Mouse (Mus musculus): ENCODE measurements at regions not wholly inside any gene's neighbourhood (a gene's known extent, or its start where the extent isn't known, plus 50 kb on each side); places are given as distances from the start of the nearest gene placed in this dataset.

GRCm38 (mm10) chr5:116766261-116766660, 174.6 kb upstream of the Srrm4 start:
- Histone ChIP-seq H3K4me3 (no peak overlapping the region), H3K4me1 (replicated peaks) (no peaks in the 10 kb centered on the region), H3K36me3 (no peaks in the 10 kb centered on the region), H3K4me2 (no peak overlapping the region), H3K27me3 (replicated peaks) (no peaks in the 10 kb centered on the region), H3K27ac (ENCODE audit: poor library complexity, severe bottlenecking) (no peak overlapping the region), H3K9ac (no peak overlapping the region), H3K9me3 (replicated peaks) (peaks cover 19% of the 10 kb centered on the region)
- 65% methylated on average over 2 of the region's 2 CpGs for WGBS
- ATAC-seq (ENCODE audit: insufficient number of reproducible peaks, low FRiP score) = no peak

DNA sequence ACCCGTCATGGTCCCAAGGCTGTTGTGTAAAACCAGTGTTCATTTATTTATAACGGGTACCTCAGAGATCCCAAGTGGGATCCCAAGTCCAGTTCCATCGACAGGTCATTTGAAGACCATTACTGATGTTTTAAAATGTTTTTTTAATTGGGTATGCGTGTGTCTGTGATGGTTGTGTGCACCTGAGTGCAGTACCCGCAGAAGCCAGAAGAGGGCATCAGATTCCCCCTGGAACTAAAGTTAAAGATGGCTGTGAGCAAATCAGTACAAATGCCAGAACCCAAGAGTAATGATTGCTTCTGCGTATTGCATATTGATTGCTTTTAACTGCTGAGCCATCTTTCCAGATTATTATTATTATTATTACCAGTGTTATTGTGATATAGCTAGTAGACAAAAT, 169.7 kb upstream of the Srrm4 start:
- 84% methylated on average over 6 of the region's 6 CpGs for WGBS

GRCm38 (mm10) chr5:116758687-116759086, 167.1 kb upstream of the Srrm4 start:
- no peak overlapping the region for H3K9ac ChIP-seq
- no peak overlapping the region for H3K4me3 ChIP-seq
- no peak overlapping the region for H3K4me2 ChIP-seq
- H3K27me3 ChIP-seq (replicated peaks) = no peaks in the 10 kb centered on the region
- H3K27ac ChIP-seq (ENCODE audit: poor library complexity, severe bottlenecking) = no peak overlapping the region
- H3K36me3 ChIP-seq = no peaks in the 10 kb centered on the region
- no peaks in the 10 kb centered on the region for H3K4me1 ChIP-seq (replicated peaks)
- no peak for ATAC-seq (ENCODE audit: insufficient number of reproducible peaks, low FRiP score)
- H3K9me3 ChIP-seq (replicated peaks) = peaks cover 13% of the 10 kb centered on the region
- 77% methylated on average over 14 of the region's 14 CpGs for WGBS

More for the DNA sequence above, 169.7 kb upstream of the Srrm4 start:
- H3K4me1 ChIP-seq (replicated peaks) = no peaks in the 10 kb centered on the region
- H3K9me3 ChIP-seq (replicated peaks) = peaks cover 21% of the 10 kb centered on the region
- no peak overlapping the region for H3K27ac ChIP-seq (ENCODE audit: poor library complexity, severe bottlenecking)
- no peaks in the 10 kb centered on the region for H3K36me3 ChIP-seq
- H3K27me3 ChIP-seq (replicated peaks) = no peaks in the 10 kb centered on the region
- no peak for ATAC-seq (ENCODE audit: insufficient number of reproducible peaks, low FRiP score)
- no peak overlapping the region for H3K4me3 ChIP-seq
- no peak overlapping the region for H3K9ac ChIP-seq
- no peak overlapping the region for H3K4me2 ChIP-seq

GRCm38 (mm10) chr5:116752941-116753340, 161.3 kb upstream of the Srrm4 start:
- Histone ChIP-seq H3K9ac (no peak overlapping the region), H3K27me3 (replicated peaks) (no peaks in the 10 kb centered on the region), H3K4me2 (no peak overlapping the region), H3K27ac (ENCODE audit: poor library complexity, severe bottlenecking) (no peak overlapping the region), H3K9me3 (replicated peaks) (no peaks in the 10 kb centered on the region; the same call in 1 of the 2 replicates), H3K4me1 (replicated peaks) (no peaks in the 10 kb centered on the region), H3K4me3 (no peak overlapping the region), H3K36me3 (no peaks in the 10 kb centered on the region)
- 64% methylated on average over 2 of the region's 2 CpGs for WGBS
- ATAC-seq (ENCODE audit: insufficient number of reproducible peaks, low FRiP score) = no peak

GRCm38 (mm10) chr5:116752096-116752495, 160.5 kb upstream of the Srrm4 start:
- WGBS = 39% methylated on average over 1 of the region's 1 CpGs
- Histone ChIP-seq H3K27ac (ENCODE audit: poor library complexity, severe bottlenecking) (no peak overlapping the region), H3K9ac (no peak overlapping the region), H3K36me3 (no peaks in the 10 kb centered on the region), H3K9me3 (replicated peaks) (no peaks in the 10 kb centered on the region; the same call in 1 of the 2 replicates), H3K4me1 (replicated peaks) (no peaks in the 10 kb centered on the region), H3K27me3 (replicated peaks) (no peaks in the 10 kb centered on the region), H3K4me3 (no peak overlapping the region), H3K4me2 (no peak overlapping the region)
- ATAC-seq (ENCODE audit: insufficient number of reproducible peaks, low FRiP score) = no peak

DNA sequence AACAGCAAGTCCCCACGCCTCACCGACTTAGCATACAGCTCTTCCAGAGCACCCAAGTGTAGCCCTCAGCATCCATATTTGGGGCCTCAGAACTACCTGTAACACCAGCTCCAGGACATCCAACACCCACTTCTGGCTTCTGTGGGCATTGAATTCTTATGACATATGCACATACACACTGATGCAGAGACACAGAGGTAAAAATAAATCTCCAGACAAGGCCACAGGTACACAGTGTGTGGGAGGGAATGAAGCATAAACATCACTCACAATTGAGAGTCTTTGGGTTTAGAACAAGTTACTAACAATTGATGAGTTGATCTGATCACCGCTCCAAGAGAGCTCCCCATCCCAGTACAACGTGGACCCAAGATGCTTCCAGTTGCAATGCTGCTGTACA, 154.2 kb upstream of the Srrm4 start:
- no peak overlapping the region for H3K27ac ChIP-seq (ENCODE audit: poor library complexity, severe bottlenecking)
- H3K9ac ChIP-seq = no peak overlapping the region
- H3K4me3 ChIP-seq = no peak overlapping the region
- ATAC-seq (ENCODE audit: insufficient number of reproducible peaks, low FRiP score) = no peak
- no peaks in the 10 kb centered on the region for H3K36me3 ChIP-seq
- H3K9me3 ChIP-seq (replicated peaks) = 0 out of 2 replicates have a peak, but pooled peaks cover 3% of the 10 kb centered on the region
- H3K27me3 ChIP-seq (replicated peaks) = no peaks in the 10 kb centered on the region
- 85% methylated on average over 4 of the region's 4 CpGs for WGBS
- no peaks in the 10 kb centered on the region for H3K4me1 ChIP-seq (replicated peaks)
- H3K4me2 ChIP-seq = no peak overlapping the region

- ATAC-seq (ENCODE audit: insufficient number of reproducible peaks, low FRiP score) = no peak
- WGBS = 48% methylated on average over 10 of the region's 10 CpGs
- H3K4me3 ChIP-seq = no peak overlapping the region
Measured at GRCm38 (mm10) chr5:116744389-116744788, 152.8 kb upstream of the Srrm4 start.

GRCm38 (mm10) chr5:116735622-116736021, 144.0 kb upstream of the Srrm4 start:
- WGBS = 68% methylated on average over 4 of the region's 4 CpGs
- no peak overlapping the region for H3K9ac ChIP-seq
- no peaks in the 10 kb centered on the region for H3K4me1 ChIP-seq (replicated peaks)
- ATAC-seq (ENCODE audit: insufficient number of reproducible peaks, low FRiP score) = no peak
- no peak overlapping the region for H3K27ac ChIP-seq (ENCODE audit: poor library complexity, severe bottlenecking)
- peaks cover 11% of the 10 kb centered on the region; the same call in 1 of the 2 replicates for H3K9me3 ChIP-seq (replicated peaks)
- H3K36me3 ChIP-seq = no peaks in the 10 kb centered on the region
- H3K27me3 ChIP-seq (replicated peaks) = no peaks in the 10 kb centered on the region
- H3K4me2 ChIP-seq = no peak overlapping the region
- H3K4me3 ChIP-seq = no peak overlapping the region

More at GRCm38 (mm10) chr5:116744389-116744788, 152.8 kb upstream of the Srrm4 start:
- Histone ChIP-seq H3K4me2 (no peak overlapping the region), H3K9ac (no peak overlapping the region), H3K9me3 (replicated peaks) (0 out of 2 replicates have a peak, but pooled peaks cover 3% of the 10 kb centered on the region), H3K36me3 (no peaks in the 10 kb centered on the region), H3K4me1 (replicated peaks) (no peaks in the 10 kb centered on the region), H3K27me3 (replicated peaks) (no peaks in the 10 kb centered on the region), H3K27ac (ENCODE audit: poor library complexity, severe bottlenecking) (no peak overlapping the region)

DNA sequence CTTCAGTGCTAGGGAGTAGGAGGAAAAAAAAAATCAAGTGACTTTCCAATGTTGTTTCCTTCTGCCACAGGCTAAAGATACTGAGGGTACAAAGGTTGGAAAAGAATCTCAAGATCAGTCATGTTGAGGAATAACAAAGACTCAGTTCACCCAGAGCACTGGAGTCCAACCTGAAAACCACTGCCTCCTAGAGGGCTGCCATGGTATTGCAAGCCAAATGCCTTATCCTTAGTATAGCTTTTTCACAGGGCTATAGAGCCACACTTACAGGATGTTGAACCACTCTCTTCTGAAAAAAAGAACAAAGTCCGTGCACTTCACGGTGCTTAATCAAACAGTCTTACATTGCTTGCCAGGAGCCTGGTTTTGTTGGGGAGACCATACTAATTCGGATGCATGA, 139.9 kb upstream of the Srrm4 start:
- Histone ChIP-seq H3K4me2 (no peak overlapping the region), H3K4me3 (no peak overlapping the region), H3K27ac (ENCODE audit: poor library complexity, severe bottlenecking) (no peak overlapping the region), H3K36me3 (no peaks in the 10 kb centered on the region), H3K9ac (no peak overlapping the region), H3K27me3 (replicated peaks) (no peaks in the 10 kb centered on the region), H3K9me3 (replicated peaks) (peaks cover 11% of the 10 kb centered on the region; the same call in 1 of the 2 replicates), H3K4me1 (replicated peaks) (no peaks in the 10 kb centered on the region)
- no peak for ATAC-seq (ENCODE audit: insufficient number of reproducible peaks, low FRiP score)
- 87% methylated on average over 3 of the region's 3 CpGs for WGBS

DNA sequence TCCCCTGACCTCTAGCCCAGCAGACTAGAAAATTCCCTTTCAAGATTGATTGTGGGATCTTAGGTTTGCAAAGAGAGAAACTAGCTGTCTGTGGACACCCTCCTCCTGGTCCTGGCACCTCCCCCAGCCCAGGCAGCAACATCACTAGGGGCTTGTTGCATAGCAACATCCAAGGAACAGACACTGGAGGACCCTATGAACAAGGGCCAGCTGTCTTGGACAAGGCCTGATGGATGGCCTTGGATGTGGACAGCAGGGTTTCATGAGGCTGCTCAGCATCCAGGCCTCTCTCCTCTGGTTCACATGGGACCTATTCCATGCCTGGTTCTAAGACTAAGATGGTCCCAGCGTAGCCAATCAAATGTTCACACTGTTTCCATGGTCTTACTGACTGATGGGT, 127.6 kb upstream of the Srrm4 start:
- no peaks in the 10 kb centered on the region for H3K4me1 ChIP-seq (replicated peaks)
- no peak overlapping the region for H3K4me3 ChIP-seq
- no peak overlapping the region for H3K27ac ChIP-seq (ENCODE audit: poor library complexity, severe bottlenecking)
- 78% methylated on average over 1 of the region's 1 CpGs for WGBS
- H3K9ac ChIP-seq = no peak overlapping the region
- H3K36me3 ChIP-seq = no peaks in the 10 kb centered on the region
- ATAC-seq (ENCODE audit: insufficient number of reproducible peaks, low FRiP score) = no peak
- H3K4me2 ChIP-seq = no peak overlapping the region
- H3K9me3 ChIP-seq (replicated peaks) = no peaks in the 10 kb centered on the region
- no peaks in the 10 kb centered on the region for H3K27me3 ChIP-seq (replicated peaks)

DNA sequence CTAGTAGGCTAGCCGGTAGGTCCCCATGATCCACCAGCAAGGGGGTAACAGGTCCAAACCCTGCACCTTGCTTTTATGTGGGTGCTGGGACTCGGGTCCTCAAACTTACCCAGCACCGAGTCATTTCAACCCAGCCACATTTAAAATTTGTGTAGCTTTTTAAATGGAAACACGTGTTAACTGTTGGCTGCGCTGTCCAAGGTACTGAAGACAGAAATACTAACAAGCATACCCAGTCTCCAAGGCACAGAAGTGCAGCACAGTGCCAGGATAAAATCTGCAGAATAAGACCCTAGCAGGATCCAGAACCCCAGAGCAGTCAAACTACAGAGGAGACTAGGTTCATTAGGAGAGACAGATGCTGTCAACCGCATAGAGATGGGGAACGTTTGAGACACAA, 122.6 kb upstream of the Srrm4 start:
- WGBS = 29% methylated on average over 7 of the region's 7 CpGs

DNA sequence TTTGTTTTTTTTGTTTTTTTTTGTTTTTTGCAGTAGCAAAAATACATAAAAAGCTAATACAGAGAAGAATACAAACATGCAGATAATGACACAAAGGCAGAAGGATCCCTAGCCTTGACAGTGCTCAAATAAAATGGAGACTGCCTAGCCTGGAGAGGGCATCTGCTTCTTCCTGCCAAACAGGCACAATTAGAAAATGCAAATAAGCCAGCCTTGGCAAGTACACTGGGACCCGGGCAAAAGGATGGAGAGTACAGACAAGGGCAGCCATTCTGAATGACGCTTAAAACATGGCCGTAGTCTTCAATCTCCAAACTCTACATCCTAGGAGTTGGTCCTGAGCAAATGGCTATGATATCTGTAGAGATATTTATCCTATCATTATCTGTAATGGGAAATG, 120.4 kb upstream of the Srrm4 start:
- H3K4me2 ChIP-seq = no peak overlapping the region
- H3K27ac ChIP-seq (ENCODE audit: poor library complexity, severe bottlenecking) = no peak overlapping the region
- 84% methylated on average over 3 of the region's 3 CpGs for WGBS
- no peak overlapping the region for H3K9ac ChIP-seq
- H3K4me1 ChIP-seq (replicated peaks) = no peaks in the 10 kb centered on the region
- no peaks in the 10 kb centered on the region for H3K36me3 ChIP-seq
- no peak overlapping the region for H3K4me3 ChIP-seq
- no peaks in the 10 kb centered on the region for H3K9me3 ChIP-seq (replicated peaks)
- no peaks in the 10 kb centered on the region for H3K27me3 ChIP-seq (replicated peaks)
- no peak for ATAC-seq (ENCODE audit: insufficient number of reproducible peaks, low FRiP score)

More for the DNA sequence above, 122.6 kb upstream of the Srrm4 start:
- no peak overlapping the region for H3K4me2 ChIP-seq
- H3K27me3 ChIP-seq (replicated peaks) = no peaks in the 10 kb centered on the region
- no peaks in the 10 kb centered on the region for H3K4me1 ChIP-seq (replicated peaks)
- H3K9ac ChIP-seq = no peak overlapping the region
- H3K27ac ChIP-seq (ENCODE audit: poor library complexity, severe bottlenecking) = no peak overlapping the region
- no peak for ATAC-seq (ENCODE audit: insufficient number of reproducible peaks, low FRiP score)
- no peaks in the 10 kb centered on the region for H3K9me3 ChIP-seq (replicated peaks)
- no peaks in the 10 kb centered on the region for H3K36me3 ChIP-seq
- no peak overlapping the region for H3K4me3 ChIP-seq

All from heart, embryonic 12.5 days (tissue).